Mouse (Mus musculus): Measurements from ENCODE around the gene Dohh.
A peak's percentile ranks its signal among the peaks of the same experiment; 100 is the strongest.

Dohh gene

GRCm38 (mm10) chr10:81406504-81407440, 22.5 kb downstream of the Dohh start:
- DNase-seq, result no peak

GRCm38 (mm10) chr10:81407539-81408423, 23.6 kb downstream of the Dohh start:
- peak; percentile 79 for DNase-seq

GRCm38 (mm10) chr10:81408424-81408729, 24.1 kb downstream of the Dohh start:
- no peak for DNase-seq

GRCm38 (mm10) chr10:81408871-81409291, 24.7 kb downstream of the Dohh start:
- DNase-seq, result peak; percentile 84

- DNase-seq, result peak; percentile 72
These were observed 25.1 kb downstream of the Dohh start for GRCm38 (mm10) chr10:81409330-81409729.

- no peak for DNase-seq
These were observed 26.1 kb downstream of the Dohh start for GRCm38 (mm10) chr10:81410350-81410749.

- DNase-seq, result no peak
These were observed 26.8 kb downstream of the Dohh start for GRCm38 (mm10) chr10:81410981-81411380.

- no peak for DNase-seq
These were observed 27.5 kb downstream of the Dohh start for GRCm38 (mm10) chr10:81411471-81412400.

GRCm38 (mm10) chr10:81412586-81413309, 28.5 kb downstream of the Dohh start:
- no peak for DNase-seq

GRCm38 (mm10) chr10:81413310-81414261, 29.4 kb downstream of the Dohh start:
- DNase-seq, result peak; percentile 82

- DNase-seq, result no peak
These were observed 30.5 kb downstream of the Dohh start for GRCm38 (mm10) chr10:81414682-81415081.

- DNase-seq, result no peak
These were observed 30.9 kb downstream of the Dohh start for GRCm38 (mm10) chr10:81415146-81415545.

- no peak for DNase-seq
These were observed 31.5 kb downstream of the Dohh start for GRCm38 (mm10) chr10:81415549-81416310.

GRCm38 (mm10) chr10:81416581-81417226, 32.5 kb downstream of the Dohh start:
- peak; percentile 88 for DNase-seq

- DNase-seq, result no peak
These were observed 33.3 kb downstream of the Dohh start for GRCm38 (mm10) chr10:81417227-81418215.

- no peak for DNase-seq
These were observed 34.2 kb downstream of the Dohh start for GRCm38 (mm10) chr10:81418216-81419070.

All from embryo, embryonic 11 days (tissue).